Mouse (Mus musculus): ENCODE data around the gene Olfr1303.

DNA sequence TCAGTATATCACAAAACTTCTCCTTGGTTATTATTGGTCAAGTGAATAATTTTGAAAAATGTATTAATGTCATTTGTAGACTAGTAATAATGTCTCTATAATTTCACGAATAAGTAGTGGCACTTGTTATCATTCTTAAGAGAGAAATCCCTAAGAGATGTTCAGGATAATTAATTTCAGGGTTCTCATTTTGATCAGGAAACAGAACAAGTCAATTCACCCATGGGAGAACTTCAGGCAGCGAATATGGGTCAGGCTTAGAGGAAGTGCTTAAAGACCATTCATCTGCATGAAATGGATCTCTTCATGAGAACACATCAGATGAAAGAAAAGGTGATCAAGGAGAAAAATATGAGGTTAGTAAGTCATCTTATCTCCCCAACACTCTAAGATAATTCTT lies 43.0 kb downstream of the Olfr1303 start, which contains the start of gene Olfr1302:
- no peak for TF ChIP-seq EP300 (IDR thresholded peaks at IDR 0.05; ENCODE audit: low read depth)
- no peak for TF ChIP-seq CTCF (IDR thresholded peaks at IDR 0.05; ENCODE audit: low read depth)
